Mouse (Mus musculus): ENCODE results near the gene Trim15. TPM values are rescaled to one million over a fixed set of nuclear protein-coding genes. Genes with fewer than 3 reads are reported as not detected.

The Trim15 gene
- polyA plus RNA-seq, 1 experiment: 0.16 TPM

GRCm38 (mm10) chr17:36824005-36824404 lies 43.0 kb downstream of the Trim15 start:
- peak; percentile 65; the same call in 1 of the 2 replicates for TF ChIP-seq CTCF (IDR thresholded peaks at IDR 0.05; ENCODE audit: borderline replicate concordance, extremely low read depth, insufficient read depth, insufficient read length)
- no peak for TF ChIP-seq POLR2A (IDR thresholded peaks at IDR 0.05; ENCODE audit: borderline replicate concordance, extremely low read depth, insufficient read depth, insufficient read length, poor library complexity, severe bottlenecking)

GRCm38 (mm10) chr17:36811871-36812270 lies 55.1 kb downstream of the Trim15 start, which contains the start of gene H2-M10.6:
TSS of gene H2-M10.6 (plus strand) at chr17:36812171.
- TF ChIP-seq POLR2A (IDR thresholded peaks at IDR 0.05; ENCODE audit: borderline replicate concordance, extremely low read depth, insufficient read depth, insufficient read length, poor library complexity, severe bottlenecking): no peak
- TF ChIP-seq CTCF (IDR thresholded peaks at IDR 0.05; ENCODE audit: borderline replicate concordance, extremely low read depth, insufficient read depth, insufficient read length): no peak
- no peak for DNase-seq (ENCODE audit: low read depth)

More at GRCm38 (mm10) chr17:36824005-36824404, 43.0 kb downstream of the Trim15 start:
- DNase-seq (ENCODE audit: low read depth): peak; percentile 62

Other genes starting within 250 kb of the Trim15 start
- gene H2-M9, start 224.5 kb downstream of the Trim15 start, polyA plus RNA-seq (2012; rRNA removed): not detected in 2 replicates
- not detected in 2 replicates for gene H2-M1, start 195.0 kb downstream of the Trim15 start, polyA plus RNA-seq (2012; rRNA removed)
- gene H2-M10.5, start 94.3 kb downstream of the Trim15 start, polyA plus RNA-seq (2012; rRNA removed): not detected in 2 replicates
- not detected in 2 replicates for gene H2-M10.6, start 55.0 kb downstream of the Trim15 start, polyA plus RNA-seq (2012; rRNA removed)
- gene Trim26, start 30.1 kb downstream of the Trim15 start, polyA plus RNA-seq (2012; rRNA removed): 25.3 and 33.7 TPM in 2 replicates
- 0.19 and 0.52 TPM in 2 replicates for gene Trim10, start 2.4 kb upstream of the Trim15 start, polyA plus RNA-seq (2012; rRNA removed)
- gene Trim40, start 22.9 kb upstream of the Trim15 start, polyA plus RNA-seq (2012; rRNA removed): 0.08 TPM in 1 of 2 replicates, not detected in the other
- not detected in 2 replicates for gene Trim31, start 30.9 kb upstream of the Trim15 start, polyA plus RNA-seq (2012; rRNA removed)
- gene Rnf39, start 75.7 kb upstream of the Trim15 start, polyA plus RNA-seq (2012; rRNA removed): 0.18 and 0.19 TPM in 2 replicates
- 143 and 150 TPM in 2 replicates for gene Ppp1r11, start 84.5 kb upstream of the Trim15 start, polyA plus RNA-seq (2012; rRNA removed)
- 41.8 and 55.2 TPM in 2 replicates for gene Znrd1, start 91.3 kb upstream of the Trim15 start, polyA plus RNA-seq (2012; rRNA removed)
- 3.5 TPM in 2 replicates for gene Znrd1as, start 91.4 kb upstream of the Trim15 start, polyA plus RNA-seq (2012; rRNA removed)
- gene 2410137M14Rik, start 114.0 kb upstream of the Trim15 start, polyA plus RNA-seq (2012; rRNA removed): 1.5 and 1.6 TPM in 2 replicates
- gene H2-M5, start 122.3 kb upstream of the Trim15 start, polyA plus RNA-seq (2012; rRNA removed): 13.4 and 16.0 TPM in 2 replicates
- gene Zfp57, start 134.0 kb upstream of the Trim15 start, polyA plus RNA-seq (2012; rRNA removed): 352 and 386 TPM in 2 replicates
- not detected in 2 replicates for gene Mog, start 156.2 kb upstream of the Trim15 start, polyA plus RNA-seq (2012; rRNA removed)
- 238 and 282 TPM in 2 replicates for gene Gabbr1, start 178.8 kb upstream of the Trim15 start, polyA plus RNA-seq (2012; rRNA removed)
- gene Olfr90, start 221.3 kb upstream of the Trim15 start, polyA plus RNA-seq (2012; rRNA removed): not detected in 2 replicates
- not detected in 2 replicates for gene Olfr91, start 231.1 kb upstream of the Trim15 start, polyA plus RNA-seq (2012; rRNA removed)

All from brain, embryonic 14.5 days (tissue).